ENCODE assay signal across 24 mouse cellular contexts in genomic region chr5:17854127-17854923, GRCm38 (mm10). TPM values are rescaled to one million over a fixed set of nuclear protein-coding genes. Genes with fewer than 3 reads are reported as not detected.
DNase-seq lines count a peak whose midpoint lies in the region; ATAC-seq and TF ChIP-seq lines count a peak whose summit lies in the region.
"Had no signal": no experiment of that assay in that cellular context is flagged by ENCODE, and none has a peak within 500 bp of the region (broad histone marks: within the 10 kb centered on the region; RNA-seq: fewer than 3 reads in every experiment).

No protein-coding gene starts in this region.

- TF ChIP-seq CTCF in liver, adult 2 months (IDR thresholded peaks at IDR 0.05; ENCODE audit: low read depth, low read length): no peak
- TF ChIP-seq CTCF in CH12.LX (conservative IDR thresholded peaks at IDR 0.05 in 1 of 2, IDR thresholded peaks at IDR 0.05 in 1 of 2; ENCODE audit: low read depth in 2 of 2, low read length in 2 of 2): no peak

- H3K9me3 ChIP-seq in CH12.LX (replicated peaks; ENCODE audit: low read length): no peaks in the 10 kb centered on the region
- H3K9me3 ChIP-seq: embryonic facial prominence, embryonic 15.5 days; forebrain, embryonic 15.5 days; heart, embryonic 15.5 days; hindbrain, embryonic 10.5 days; intestine, embryonic 15.5 days; limb, embryonic 10.5 days; midbrain, embryonic 15.5 days had no signal

- TF ChIP-seq RAD21 in CH12.LX (IDR thresholded peaks at IDR 0.05; ENCODE audit: low read depth, low read length): no peak

- TF ChIP-seq EP300 in CH12.LX (IDR thresholded peaks at IDR 0.05; ENCODE audit: low read length): peak; percentile 84

- no peak overlapping the region for H3K27ac ChIP-seq in liver, adult 2 months (replicated peaks; ENCODE audit: insufficient read depth, low read depth, low read length)
- no peak overlapping the region for H3K27ac ChIP-seq in CH12.LX (ENCODE audit: insufficient read depth, low read depth)
- H3K27ac ChIP-seq: embryonic facial prominence, embryonic 15.5 days; forebrain, embryonic 15.5 days; heart, embryonic 15.5 days; hindbrain, embryonic 10.5 days; intestine, embryonic 15.5 days; limb, embryonic 10.5 days; midbrain, embryonic 15.5 days had no signal

- in situ Hi-C loops in CH12.LX (cut with MboI; ENCODE audit: low pct_ligation_motif_present, low pct_unique_long_range_greater_than_20kb, low sequenced_read_pairs): no loop called here

- dilution Hi-C loops in CH12.LX (cut with MboI; ENCODE audit: extremely low pct_ligation_motif_present, extremely low pct_unique_long_range_greater_than_20kb, low sequenced_read_pairs): no loop called here

- no peak for TF ChIP-seq POLR2A in liver, adult 2 months (IDR thresholded peaks at IDR 0.05; ENCODE audit: extremely low read depth, insufficient read depth, low read length)
- no peak for TF ChIP-seq POLR2A in CH12.LX (IDR thresholded peaks at IDR 0.05; ENCODE audit: low read depth, low read length)

- ATAC-seq in granulocyte monocyte progenitor cell, adult 5-6 weeks (replicated peaks; ENCODE audit: poor library complexity, severe bottlenecking): peak; percentile 81
- ATAC-seq in neutrophil, adult 5-6 weeks (ENCODE audit: extremely low read depth, insufficient number of reproducible peaks, low FRiP score, poor library complexity, severe bottlenecking): peak; percentile 24; the same call in 1 of the 2 replicates
- ATAC-seq: forebrain, embryonic 15.5 days; hindbrain, embryonic 16.5 days; intestine, embryonic 15.5 days; midbrain, embryonic 15.5 days had no signal

- no peaks in the 10 kb centered on the region for H3K79me2 ChIP-seq in liver, adult 2 months (ENCODE audit: control insufficient read depth, insufficient read depth, low read length)
- no peaks in the 10 kb centered on the region for H3K79me2 ChIP-seq in CH12.LX (replicated peaks; ENCODE audit: control insufficient read depth, extremely low read depth, insufficient read depth, poor library complexity, severe bottlenecking)

- DNase-seq in liver, adult 2 months (ENCODE audit: extremely low read depth, low read depth, low spot score): peak; percentile 48
- no peak for DNase-seq in liver
- no peak for DNase-seq in CH12.LX (ENCODE audit: extremely low read depth)
- no peak for DNase-seq in cerebellum, adult 18-20 months
- no peak for DNase-seq in retina, postnatal 1 day
- DNase-seq: adrenal gland, adult 8-10 months; B cell, adult 2 months; cerebellum, adult 9-10 months; gastrocnemius, postnatal 25 days; kidney, adult 8-10 months; kidney, postnatal 10 days; lung, adult 2 months; right cerebral cortex, postnatal 14 days had no signal

- no peak overlapping the region for H3K9ac ChIP-seq in liver, adult 2 months (ENCODE audit: low read depth, low read length)
- H3K9ac ChIP-seq in CH12.LX (ENCODE audit: insufficient read depth, low read depth): peak overlapping the region; percentile 8; the same call in 1 of the 2 replicates
- H3K9ac ChIP-seq: embryonic facial prominence, embryonic 15.5 days; forebrain, embryonic 15.5 days; heart, embryonic 15.5 days; intestine, embryonic 15.5 days; midbrain, embryonic 15.5 days had no signal

- 82% methylated on average over 3 of the region's 3 CpGs for WGBS in liver, adult 2 months

- no peak overlapping the region for H3K4me3 ChIP-seq in liver, adult 2 months (ENCODE audit: insufficient read depth, low read depth, low read length)
- no peak overlapping the region for H3K4me3 ChIP-seq in CH12.LX (replicated peaks in 1 of 3; ENCODE audit: low read depth in 2 of 3, low read length in 2 of 3, poor library complexity in 1 of 3)
- H3K4me3 ChIP-seq: embryonic facial prominence, embryonic 15.5 days; forebrain, embryonic 15.5 days; heart, embryonic 15.5 days; hindbrain, embryonic 10.5 days; intestine, embryonic 15.5 days; limb, embryonic 10.5 days; midbrain, embryonic 15.5 days had no signal

- no peaks in the 10 kb centered on the region for H3K27me3 ChIP-seq in liver, adult 2 months (ENCODE audit: control insufficient read depth, insufficient read depth, low read length)
- no peaks in the 10 kb centered on the region for H3K27me3 ChIP-seq in CH12.LX (replicated peaks)
- H3K27me3 ChIP-seq: embryonic facial prominence, embryonic 15.5 days; forebrain, embryonic 15.5 days; heart, embryonic 15.5 days; intestine, embryonic 15.5 days; midbrain, embryonic 15.5 days had no signal

- H3K4me2 ChIP-seq in CH12.LX (ENCODE audit: insufficient read depth, low read depth, poor library complexity, severe bottlenecking): peak overlapping the region; percentile 90
- H3K4me2 ChIP-seq: embryonic facial prominence, embryonic 15.5 days; forebrain, embryonic 15.5 days; heart, embryonic 15.5 days; intestine, embryonic 15.5 days; liver, embryonic 11.5 days; midbrain, embryonic 15.5 days had no signal

- no peaks in the 10 kb centered on the region for H3K36me3 ChIP-seq in liver, adult 2 months (ENCODE audit: control insufficient read depth, insufficient read depth, low read length)
- H3K36me3 ChIP-seq in CH12.LX (replicated peaks in 1 of 2; ENCODE audit: control insufficient read depth in 1 of 2, insufficient read depth in 1 of 2, low read length in 1 of 2): no peaks in the 10 kb centered on the region
- H3K36me3 ChIP-seq: embryonic facial prominence, embryonic 15.5 days; forebrain, embryonic 15.5 days; heart, embryonic 15.5 days; hindbrain, embryonic 10.5 days; intestine, embryonic 15.5 days; limb, embryonic 10.5 days; midbrain, embryonic 15.5 days had no signal

- H3K4me1 ChIP-seq in liver, adult 2 months (ENCODE audit: control insufficient read depth, insufficient read depth, low read length): no peaks in the 10 kb centered on the region
- H3K4me1 ChIP-seq in CH12.LX (ENCODE audit: control insufficient read depth in 1 of 2, insufficient read depth in 2 of 2): peaks cover 18 to 41% of the 10 kb centered on the region in 2 experiments
- H3K4me1 ChIP-seq: embryonic facial prominence, embryonic 15.5 days; forebrain, embryonic 15.5 days; heart, embryonic 15.5 days; hindbrain, embryonic 10.5 days; intestine, embryonic 15.5 days; limb, embryonic 10.5 days; midbrain, embryonic 15.5 days had no signal

TF ChIP-seq in CH12.LX, 34 proteins besides CTCF, POLR2A, EP300 and RAD21 (continues in another document):
- TF ChIP-seq HCFC1 (IDR thresholded peaks at IDR 0.05; ENCODE audit: low read depth, low read length) (no peak), NRF1 (IDR thresholded peaks at IDR 0.05; ENCODE audit: low read depth, low read length) (no peak), BHLHE40 (IDR thresholded peaks at IDR 0.05; ENCODE audit: low read depth, low read length) (peak; percentile 39; the same call in 1 of the 2 replicates), JUND (conservative IDR thresholded peaks at IDR 0.05; ENCODE audit: low read depth, low read length) (peak; percentile 25; the same call in 1 of the 2 replicates), SIN3A (IDR thresholded peaks at IDR 0.05; ENCODE audit: low read length) (0 out of 2 replicates have a peak, but pooled peaks have one; percentile 30), POLR2AphosphoS2 (IDR thresholded peaks at IDR 0.05; ENCODE audit: low read depth, low read length) (no peak), ELF1 (IDR thresholded peaks at IDR 0.05; ENCODE audit: low read depth, low read length) (no peak; the same call in 1 of the 2 replicates), SMC3 (IDR thresholded peaks at IDR 0.05; ENCODE audit: low read depth, low read length) (no peak), ZMIZ1 (IDR thresholded peaks at IDR 0.05; ENCODE audit: low read depth, low read length) (no peak), MYC (IDR thresholded peaks at IDR 0.05; ENCODE audit: low read depth, low read length) (no peak; the same call in 1 of the 2 replicates), E2F4 (IDR thresholded peaks at IDR 0.05; ENCODE audit: insufficient replicate concordance, low read depth, low read length) (no peak), UBTF (IDR thresholded peaks at IDR 0.05; ENCODE audit: low read depth, low read length) (no peak), USF1 (IDR thresholded peaks at IDR 0.05; ENCODE audit: low read depth, low read length) (no peak), TBP (conservative IDR thresholded peaks at IDR 0.05; ENCODE audit: low read depth, low read length) (no peak), NELFE (IDR thresholded peaks at IDR 0.05; ENCODE audit: low read depth, low read length) (no peak), CHD1 (IDR thresholded peaks at IDR 0.05; ENCODE audit: low read depth, low read length) (no peak), ZNF384 (IDR thresholded peaks at IDR 0.05; ENCODE audit: low read depth, low read length) (peak; percentile 69), USF2 (conservative IDR thresholded peaks at IDR 0.05; ENCODE audit: low read depth, low read length) (no peak), RCOR1 (conservative IDR thresholded peaks at IDR 0.05; ENCODE audit: low read depth, low read length) (no peak), MAFK (IDR thresholded peaks at IDR 0.05; ENCODE audit: insufficient replicate concordance, low read length) (no peak), ZC3H11A (IDR thresholded peaks at IDR 0.05; ENCODE audit: low read depth, low read length) (no peak), ZKSCAN1 (IDR thresholded peaks at IDR 0.05; ENCODE audit: borderline replicate concordance, low read depth, low read length) (no peak), ETS1 (conservative IDR thresholded peaks at IDR 0.05; ENCODE audit: low read depth, low read length) (no peak), GABPA (IDR thresholded peaks at IDR 0.05; ENCODE audit: insufficient replicate concordance, low read depth, low read length) (no peak), TCF12 (IDR thresholded peaks at IDR 0.05; ENCODE audit: low read depth, low read length) (0 out of 2 replicates have a peak, but pooled peaks have one; percentile 7), JUN (IDR thresholded peaks at IDR 0.05; ENCODE audit: insufficient read depth, low read depth, low read length) (no peak), CHD2 (IDR thresholded peaks at IDR 0.05; ENCODE audit: low read length) (no peak), MEF2A (IDR thresholded peaks at IDR 0.05; ENCODE audit: borderline replicate concordance, low read depth, low read length) (no peak; the same call in 1 of the 2 replicates), PAX5 (IDR thresholded peaks at IDR 0.05; ENCODE audit: low read length) (no peak), KAT2A (IDR thresholded peaks at IDR 0.05; ENCODE audit: insufficient replicate concordance, low read length) (no peak), MAZ (IDR thresholded peaks at IDR 0.05; ENCODE audit: low read depth, low read length) (no peak)

RNA-seq across cellular contexts. Expression of gene Cd36, which starts 34.3 kb away (rescaled TPM):
- total RNA-seq in liver, adult 2 months (2014; rRNA removed): 62.4 and 73.3 TPM in 2 replicates
- polyA plus RNA-seq in liver, adult 2 months (2012; rRNA removed): 3.6 and 19.7 TPM in 2 replicates
- total RNA-seq in CH12.LX (2012; rRNA removed): 145 and 189 TPM in 2 replicates
- 690 and 774 TPM in 2 replicates for total RNA-seq in CH12.LX (2014; rRNA removed)
- polyA plus RNA-seq in CH12.LX (2012; ENCODE audit: insufficient read length, low read depth): 608 and 652 TPM in 2 replicates
- total RNA-seq in granulocyte monocyte progenitor cell, adult 5-6 weeks (2014; fragmentation: Nextera tagmentation): not detected in 2 replicates
- total RNA-seq in granulocyte monocyte progenitor cell, adult 5-6 weeks (2017): not detected in 2 replicates
- 18.3 and 21.4 TPM in 2 replicates for total RNA-seq in neutrophil, adult 5-6 weeks (2017)

Comparison
In these comparisons a context has a peak if more than half of its experiments do, and no peak if none do; other contexts are left out.
1. RNA of gene Cd36, which starts 34.3 kb away (total RNA-seq): 145 to 774 TPM in CH12.LX, 62.4 to 73.3 TPM in liver, adult 2 months and 18.3 to 21.4 TPM in neutrophil, adult 5-6 weeks; not detected in granulocyte monocyte progenitor cell, adult 5-6 weeks; every median in the first group is over 10 times any median in the second.